Mouse (Mus musculus) G1E-ER4 (cell line): ENCODE results near the gene Col25a1. TPM values are rescaled to one million over a fixed set of nuclear protein-coding genes. Genes with fewer than 3 reads are reported as not detected.

ENCODE experiments used
- GATA1 ChIP-seq: IDR thresholded peaks from one replicate; pipeline ENCODE4 v1.8.0; 2012; ENCODE audit warnings: low read length, inconsistent platforms
- polyA plus RNA-seq: library from polyadenylated mRNA; stranded (reverse); fragments of >175 nt; gene quantifications from 2 replicates; pipeline ENCODE4 v1.2.3, GENCODE M21; 2012

Gene Col25a1
- polyA plus RNA-seq, 1 experiment, result not detected

DNA sequence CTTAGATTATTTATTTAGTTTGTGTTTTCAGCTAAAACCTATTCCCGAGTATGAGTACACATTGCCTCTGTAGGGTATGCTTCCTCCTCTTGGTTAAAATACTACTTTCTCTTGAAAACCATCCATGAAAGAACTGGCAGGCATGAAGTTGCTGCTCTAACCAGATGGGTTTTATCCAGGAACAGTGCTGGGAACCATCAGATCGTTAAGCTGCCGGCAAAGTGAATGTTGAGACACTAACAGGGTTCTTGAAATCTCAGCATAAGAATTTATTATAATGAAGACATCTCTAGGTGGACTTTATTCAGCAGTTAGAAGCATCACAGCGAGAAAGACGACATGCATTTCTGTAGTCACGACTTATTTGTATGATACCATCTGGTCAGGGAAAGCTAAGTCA lies 181.9 kb downstream of the Col25a1 start:
- TF ChIP-seq GATA1, result no peak

DNA sequence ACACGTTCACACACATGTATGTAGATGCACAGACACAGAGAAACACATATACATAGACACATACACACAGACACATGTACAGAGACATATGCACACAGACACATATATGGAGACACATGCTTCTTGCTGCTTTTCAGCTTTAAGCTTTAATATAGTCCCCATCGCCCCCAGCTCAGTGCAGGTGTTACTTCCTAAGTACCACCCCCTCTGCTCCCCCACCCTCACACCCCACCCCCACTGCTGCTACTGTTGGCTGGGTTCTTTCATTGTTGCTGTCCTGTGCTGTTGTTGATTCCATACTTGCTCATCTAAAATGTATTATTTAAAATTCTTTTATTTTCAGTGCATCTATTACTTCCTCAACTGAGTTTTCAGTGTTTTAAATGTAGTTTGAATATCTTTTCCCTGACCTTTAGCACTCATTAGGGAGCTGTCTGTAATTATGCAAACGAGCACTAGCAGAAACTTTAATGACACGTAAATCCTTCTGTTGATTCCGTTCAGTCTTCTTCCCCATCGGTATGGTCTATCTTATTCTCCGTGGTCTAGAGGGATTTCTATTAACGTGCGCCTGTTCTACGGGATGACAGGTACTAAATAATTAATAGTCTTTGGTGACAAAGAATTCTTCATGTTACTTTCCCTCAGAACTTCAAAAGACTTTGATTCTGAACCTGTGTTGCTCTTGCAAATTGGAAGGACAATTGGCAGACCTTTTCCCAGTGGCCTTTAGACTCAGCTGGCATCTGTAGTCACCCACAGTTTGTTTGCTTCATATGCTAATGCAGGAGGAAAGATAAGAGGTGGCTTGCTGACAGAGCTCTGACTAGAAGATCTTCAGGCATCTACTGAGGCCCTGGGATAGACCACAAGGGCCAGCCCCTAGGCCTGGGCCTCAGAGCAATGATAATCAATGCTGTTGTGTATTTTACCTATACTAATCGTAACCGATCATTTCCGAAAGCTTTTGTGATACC lies 196.0 kb downstream of the Col25a1 start:
- TF ChIP-seq GATA1, result no peak

GRCm38 (mm10) chr3:130328909-130329308 lies 197.6 kb downstream of the Col25a1 start:
- no peak for TF ChIP-seq GATA1

- no peak for TF ChIP-seq GATA1
These were observed 198.7 kb downstream of the Col25a1 start for GRCm38 (mm10) chr3:130329833-130330555.

DNA sequence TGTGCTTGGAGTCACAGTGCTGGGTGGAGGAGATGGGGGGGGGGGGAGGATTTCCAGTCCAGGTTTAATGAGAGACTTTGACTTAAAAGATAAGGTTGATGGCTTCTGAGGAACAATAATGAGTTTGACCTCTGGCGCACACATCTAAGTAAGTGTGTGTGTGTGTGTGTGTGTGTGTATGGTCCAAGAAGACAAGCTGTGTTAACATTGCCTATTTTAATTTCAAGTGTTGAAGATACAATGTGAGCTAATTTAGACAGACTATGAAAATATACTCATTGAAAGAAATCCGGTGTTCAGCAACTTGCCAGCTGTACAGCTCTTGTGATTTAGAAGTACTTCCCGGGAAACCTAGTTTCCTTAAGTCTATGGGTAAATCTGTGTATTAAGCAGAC lies 199.3 kb downstream of the Col25a1 start:
- TF ChIP-seq GATA1, result no peak

- no peak for TF ChIP-seq GATA1
These were observed 201.1 kb downstream of the Col25a1 start for GRCm38 (mm10) chr3:130332347-130332913.

DNA sequence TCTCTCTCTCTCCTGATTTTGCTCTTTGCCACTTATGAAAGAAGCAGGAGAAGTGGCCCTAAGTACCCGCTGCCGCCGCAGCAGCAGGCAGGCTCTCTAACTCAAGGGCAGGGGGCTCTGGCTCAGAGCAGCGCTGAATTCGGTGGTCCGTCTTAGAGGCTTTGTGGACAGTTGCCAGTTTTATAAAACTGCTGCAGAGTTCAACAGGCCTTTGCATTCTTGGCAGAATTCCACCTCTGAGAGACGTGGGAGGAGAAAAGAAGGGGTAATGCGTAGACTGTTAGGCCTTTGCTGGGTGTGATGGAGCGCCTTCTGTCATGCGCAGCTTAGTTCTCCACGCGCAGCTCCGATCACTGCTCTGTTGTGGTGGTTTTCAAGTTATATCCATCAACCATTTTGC lies 206.6 kb downstream of the Col25a1 start:
- TF ChIP-seq GATA1, result no peak

GRCm38 (mm10) chr3:130338371-130338770 lies 207.1 kb downstream of the Col25a1 start:
- no peak for TF ChIP-seq GATA1

- TF ChIP-seq GATA1, result no peak
These were observed 218.9 kb downstream of the Col25a1 start for GRCm38 (mm10) chr3:130350161-130350560.

DNA sequence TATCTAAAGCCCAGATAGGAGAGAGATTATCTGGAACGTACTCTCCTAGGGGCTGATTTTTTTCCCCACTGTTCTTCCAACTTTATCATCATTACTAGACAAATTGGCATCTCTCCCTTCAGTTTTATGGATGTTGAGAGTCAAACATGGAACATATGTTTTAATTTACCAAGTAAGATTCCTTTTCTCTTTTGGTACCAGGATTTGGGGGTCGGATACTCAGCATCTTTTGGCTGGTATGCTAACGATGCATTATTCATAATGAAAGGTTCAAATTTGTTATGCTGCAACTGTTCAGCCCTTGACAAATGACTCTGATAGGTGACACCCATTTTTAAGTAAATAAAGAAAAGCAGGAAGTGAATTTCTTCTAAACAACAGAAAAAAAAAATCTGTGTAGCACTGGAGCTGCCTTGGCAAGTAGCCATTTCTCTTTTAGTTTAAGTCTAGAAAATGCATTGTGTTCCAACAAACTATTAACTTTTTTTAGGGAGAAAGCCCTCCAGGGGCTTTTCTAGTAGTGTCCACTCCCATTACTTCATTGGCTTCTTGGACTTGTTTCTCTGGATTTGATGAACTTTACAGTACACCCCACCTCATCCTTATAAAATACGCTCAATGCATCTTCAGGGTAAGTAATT lies 223.2 kb downstream of the Col25a1 start:
- TF ChIP-seq GATA1, result no peak

DNA sequence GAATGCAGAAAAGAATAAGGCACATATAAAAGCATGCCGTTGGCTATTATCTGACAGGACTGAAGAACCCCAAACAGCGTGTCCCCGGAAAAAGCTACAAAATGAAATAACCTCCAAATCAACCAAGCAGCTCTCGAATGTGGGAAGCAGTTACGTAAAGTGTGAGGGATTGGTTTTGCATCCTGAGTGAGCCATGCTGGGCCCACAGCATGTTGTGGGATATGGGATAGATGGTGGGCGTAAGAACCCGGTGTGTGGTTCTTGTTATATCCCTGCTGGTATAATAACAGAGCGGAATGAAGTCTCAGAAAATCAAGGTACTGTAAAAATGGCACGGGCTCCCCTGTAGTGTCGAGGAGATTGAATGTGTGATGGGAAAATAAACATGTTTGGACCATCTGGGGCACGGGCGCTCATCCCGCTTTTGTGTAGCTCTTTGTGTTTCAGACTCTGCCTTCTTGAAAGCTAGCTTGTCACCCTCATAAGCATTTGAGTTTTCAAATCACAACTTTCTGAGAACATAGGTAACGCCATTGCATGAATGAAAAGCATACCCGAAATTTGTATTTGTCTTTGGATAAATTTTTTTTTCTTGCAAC lies 225.4 kb downstream of the Col25a1 start:
- TF ChIP-seq GATA1, result no peak

GRCm38 (mm10) chr3:130360813-130361212 lies 229.5 kb downstream of the Col25a1 start:
- no peak for TF ChIP-seq GATA1

DNA sequence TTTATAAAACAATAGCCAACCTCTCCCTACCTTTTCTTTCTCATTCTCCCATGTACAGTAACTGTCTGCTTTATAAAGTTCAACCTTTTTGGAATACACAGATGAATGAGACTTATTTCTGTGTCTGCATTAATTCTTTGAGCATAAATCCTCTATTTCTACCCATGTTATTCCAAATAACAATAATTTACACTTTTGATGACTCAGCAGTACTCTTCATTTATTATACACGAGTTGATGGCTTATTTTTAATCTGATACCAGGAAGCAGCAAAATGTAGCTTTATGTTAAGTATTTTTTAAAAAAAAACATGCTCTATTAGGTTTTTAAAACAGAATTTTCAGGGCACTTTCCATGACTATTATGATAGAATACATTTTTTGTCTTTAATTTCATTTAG lies 230.6 kb downstream of the Col25a1 start:
- TF ChIP-seq GATA1, result no peak

- TF ChIP-seq GATA1, result no peak
These were observed 231.6 kb downstream of the Col25a1 start for GRCm38 (mm10) chr3:130362797-130363367.

- TF ChIP-seq GATA1, result no peak
These were observed 235.8 kb downstream of the Col25a1 start for GRCm38 (mm10) chr3:130366917-130367610.
